Mouse (Mus musculus) spleen, embryonic (tissue): ENCODE results near the gene Ldah.

Experiments used
- CTCF ChIA-PET: fragments of 350-600 bp; sonication (Branson Sonifier 250); formaldehyde crosslinking; loops from one replicate; lab custom pipeline; 2022; lab: Charles Lee

Ldah gene

GRCm38 (mm10) chr12:8313270-8313771 is 105.4 kb downstream of the Ldah start, which contains the start of gene Hs1bp3:
Hs1bp3 (plus strand) TSS chr12:8313432.
- CTCF ChIA-PET = interaction anchor here (0.6 to 1.1 kb wide), 2 partner anchors 83 to 186 kb away, joined by 3 to 11 read pairs; partner anchors contain the start of gene Rhob

- CTCF ChIA-PET = interaction anchor here (0.6 to 1.1 kb wide), 2 partner anchors 83 to 186 kb away, joined by 3 to 11 read pairs; partner anchors contain the start of gene Rhob
Observed at GRCm38 (mm10) chr12:8313773-8314172, 105.9 kb downstream of the Ldah start.

- CTCF ChIA-PET = no interaction called here
Observed at GRCm38 (mm10) chr12:8316541-8316940, 108.6 kb downstream of the Ldah start.

GRCm38 (mm10) chr12:8320084-8320713 is 112.3 kb downstream of the Ldah start:
- CTCF ChIA-PET = interaction anchor here (0.8 kb wide), 1 partner anchor 180 kb away, joined by 7 read pairs; the partner anchor contains the start of gene Rhob

GRCm38 (mm10) chr12:8321506-8321905 is 113.6 kb downstream of the Ldah start:
- CTCF ChIA-PET = no interaction called here

GRCm38 (mm10) chr12:8324086-8324485 is 116.2 kb downstream of the Ldah start:
- CTCF ChIA-PET = no interaction called here

- CTCF ChIA-PET = no interaction called here
Observed at GRCm38 (mm10) chr12:8325245-8325942, 117.5 kb downstream of the Ldah start.

GRCm38 (mm10) chr12:8325943-8326522 is 118.1 kb downstream of the Ldah start:
- CTCF ChIA-PET = interaction anchor here (1.0 kb wide), 1 partner anchor 176 kb away, joined by 3 read pairs; no protein-coding TSS in a partner anchor

- CTCF ChIA-PET = interaction anchor here (1.0 kb wide), 1 partner anchor 175 kb away, joined by 3 read pairs; no protein-coding TSS in a partner anchor
Observed at GRCm38 (mm10) chr12:8326825-8327674, 119.1 kb downstream of the Ldah start.

GRCm38 (mm10) chr12:8327675-8328053 is 119.8 kb downstream of the Ldah start:
- CTCF ChIA-PET = no interaction called here

GRCm38 (mm10) chr12:8329236-8329635 is 121.3 kb downstream of the Ldah start:
- CTCF ChIA-PET = no interaction called here

GRCm38 (mm10) chr12:8331489-8332173 is 123.7 kb downstream of the Ldah start:
- CTCF ChIA-PET = interaction anchor here (0.6 to 1.0 kb wide), 2 partner anchors 27 to 217 kb away, joined by 3 to 5 read pairs; no protein-coding TSS in a partner anchor

- CTCF ChIA-PET = interaction anchor here (0.6 to 1.0 kb wide), 2 partner anchors 27 to 216 kb away, joined by 3 to 5 read pairs; no protein-coding TSS in a partner anchor
Observed at GRCm38 (mm10) chr12:8332174-8332542, 124.3 kb downstream of the Ldah start.

GRCm38 (mm10) chr12:8333617-8334016 is 125.7 kb downstream of the Ldah start:
- CTCF ChIA-PET = interaction anchor here (1.0 kb wide), 1 partner anchor 14 kb away, joined by 3 read pairs; no protein-coding TSS in a partner anchor

- CTCF ChIA-PET = no interaction called here
Observed at GRCm38 (mm10) chr12:8334261-8334660, 126.4 kb downstream of the Ldah start.
